In genomic region chr7:19778645-19779044, GRCm38 (mm10) we compare ENCODE assay signal across 30 mouse cellular contexts. TPM values are rescaled to one million over a fixed set of nuclear protein-coding genes. Genes with fewer than 3 reads are reported as not detected.
DNase-seq lines count a peak whose midpoint lies in the region; ATAC-seq and TF ChIP-seq lines count a peak whose summit lies in the region.
"Had no signal": no experiment of that assay in that cellular context is flagged by ENCODE, and none has a peak within 500 bp of the region (broad histone marks: within the 10 kb centered on the region; RNA-seq: fewer than 3 reads in every experiment).

No protein-coding gene starts in this region.

- H3K27ac ChIP-seq in lung, embryonic 14.5 days (ENCODE audit: low read depth): peak overlapping the region; percentile 42; the same call in 1 of the 2 replicates
- H3K27ac ChIP-seq: embryonic facial prominence, embryonic 12.5 days; heart, embryonic 15.5 days; hindbrain, embryonic 13.5 days; limb, embryonic 12.5 days; neural tube, embryonic 12.5 days had no signal

- 69% methylated on average over 8 of the region's 8 CpGs for WGBS in lung, embryonic 14.5 days

- no peaks in the 10 kb centered on the region for H3K36me3 ChIP-seq in lung, embryonic 14.5 days (ENCODE audit: insufficient read depth)
- H3K36me3 ChIP-seq: embryonic facial prominence, embryonic 12.5 days; heart, embryonic 15.5 days; hindbrain, embryonic 13.5 days; limb, embryonic 12.5 days; neural tube, embryonic 12.5 days had no signal

- TF ChIP-seq CTCF in lung, embryonic 14.5 days (IDR thresholded peaks at IDR 0.05; ENCODE audit: low read depth): no peak

- no peak overlapping the region for H3K9ac ChIP-seq in lung, embryonic 14.5 days
- H3K9ac ChIP-seq: embryonic facial prominence, embryonic 12.5 days; heart, embryonic 15.5 days; hindbrain, embryonic 13.5 days; limb, embryonic 12.5 days; neural tube, embryonic 12.5 days had no signal

- H3K9me3 ChIP-seq in lung, embryonic 14.5 days (ENCODE audit: low read depth, low read length): no peaks in the 10 kb centered on the region
- H3K9me3 ChIP-seq: embryonic facial prominence, embryonic 12.5 days; heart, embryonic 15.5 days; hindbrain, embryonic 13.5 days had no signal

- no peaks in the 10 kb centered on the region for H3K27me3 ChIP-seq in lung, embryonic 14.5 days (ENCODE audit: insufficient read depth, low read length)
- H3K27me3 ChIP-seq: embryonic facial prominence, embryonic 12.5 days; heart, embryonic 15.5 days; limb, embryonic 12.5 days; neural tube, embryonic 12.5 days had no signal

- no peak overlapping the region for H3K4me2 ChIP-seq in lung, embryonic 14.5 days
- H3K4me2 ChIP-seq: embryonic facial prominence, embryonic 12.5 days; heart, embryonic 15.5 days; hindbrain, embryonic 13.5 days; limb, embryonic 12.5 days; liver, embryonic 11.5 days; midbrain, embryonic 11.5 days; neural tube, embryonic 12.5 days had no signal

- H3K4me1 ChIP-seq in lung, embryonic 14.5 days (ENCODE audit: insufficient read depth): no peaks in the 10 kb centered on the region
- H3K4me1 ChIP-seq: embryonic facial prominence, embryonic 12.5 days; hindbrain, embryonic 13.5 days; limb, embryonic 12.5 days; neural tube, embryonic 12.5 days had no signal

- peak; percentile 48 for DNase-seq in ES-CJ7 (ENCODE audit: low read depth, low spot score)
- peak; percentile 57 for DNase-seq in R1 (ENCODE audit: low read depth, low spot score)
- peak; percentile 73 for DNase-seq in lung, embryonic 14.5 days
- peak; percentile 77 for DNase-seq in lung, postnatal 14 days
- DNase-seq in cerebellum, adult 18-20 months: no peak
- DNase-seq in cerebellum, postnatal 10 days: no peak
- DNase-seq: adrenal gland, postnatal 25 days; B cell, adult 2 months; cerebellum, adult 2 months; cerebellum, postnatal 36 days; heart, postnatal 36 days; kidney, adult 9 months; kidney, postnatal 14 days; layer of hippocampus, adult 9-11 months; right cerebral cortex, adult 18-20 months; spleen, adult 18-20 months; thymus, adult 18-20 months; thymus, postnatal 25 days had no signal

- no peak overlapping the region for H3K4me3 ChIP-seq in lung, embryonic 14.5 days (ENCODE audit: low read depth, low read length)
- H3K4me3 ChIP-seq: embryonic facial prominence, embryonic 12.5 days; erythroblast, embryonic 14.5 days; heart, embryonic 15.5 days; hindbrain, embryonic 13.5 days; limb, embryonic 12.5 days; myocyte; neural tube, embryonic 12.5 days had no signal

- no peak for ATAC-seq in lung, embryonic 14.5 days (ENCODE audit: insufficient read depth)
- no peak for ATAC-seq in activated CD4-positive, CD25-positive, alpha-beta regulatory T cell, adult 4 months
- ATAC-seq: forebrain, embryonic 16.5 days; intestine, embryonic 16.5 days had no signal

RNA-seq across cellular contexts. Expression of gene Bcam, which starts 7.8 kb away (rescaled TPM):
- 206 and 209 TPM in 2 replicates for polyA plus RNA-seq in lung, embryonic 14.5 days (2014; fragmentation: Nextera tagmentation; extraction: Ambion mirVana)
- 1 to 10 TPM; 1.4 to 1.6 TPM for polyA plus RNA-seq in activated CD4-positive, CD25-positive, alpha-beta regulatory T cell, adult 4 months (2017; shearing (Covaris generic))
- polyA plus RNA-seq: erythroblast, embryonic 14.5 days had no signal

RNA-seq across cellular contexts. Expression of gene Cblc, which starts 18.0 kb away (rescaled TPM):
- polyA plus RNA-seq in lung, embryonic 14.5 days (2014; fragmentation: Nextera tagmentation; extraction: Ambion mirVana): 6.8 and 10.2 TPM in 2 replicates
- polyA plus RNA-seq in activated CD4-positive, CD25-positive, alpha-beta regulatory T cell, adult 4 months (2017; shearing (Covaris generic)): not detected
- polyA plus RNA-seq: cerebellum, adult 2 months; erythroblast, embryonic 14.5 days; forebrain, embryonic 16.5 days; hindbrain, embryonic 13.5 days; midbrain, embryonic 11.5 days had no signal

RNA-seq across cellular contexts. Expression of gene Nectin2, which starts 28.4 kb away (rescaled TPM):
- polyA plus RNA-seq in lung, embryonic 14.5 days (2014; fragmentation: Nextera tagmentation; extraction: Ambion mirVana): 120 and 125 TPM in 2 replicates
- polyA plus RNA-seq in activated CD4-positive, CD25-positive, alpha-beta regulatory T cell, adult 4 months (2017; shearing (Covaris generic)): under 1 TPM in 1 of 2 experiments, not detected in 1; 0.56 TPM

RNA-seq across cellular contexts. Expression of gene Bcl3, which starts 43.9 kb away (rescaled TPM):
- polyA plus RNA-seq in lung, embryonic 14.5 days (2014; fragmentation: Nextera tagmentation; extraction: Ambion mirVana): 4.4 and 6.7 TPM in 2 replicates
- 10 to 100 TPM; 15.9 to 19.5 TPM for polyA plus RNA-seq in activated CD4-positive, CD25-positive, alpha-beta regulatory T cell, adult 4 months (2017; shearing (Covaris generic))

Comparison
In these comparisons a context has a peak if more than half of its experiments do, and no peak if none do; other contexts are left out.
1. DNase-seq: peak in ES-CJ7 (single experiment), R1 (single experiment), lung, embryonic 14.5 days (single experiment) and lung, postnatal 14 days (single experiment); none in cerebellum, adult 18-20 months (0 of 2) and cerebellum, postnatal 10 days (0 of 2).
2. RNA of gene Bcam, which starts 7.8 kb away (polyA plus RNA-seq): 206 to 209 TPM in lung, embryonic 14.5 days; 1.4 to 1.6 TPM in activated CD4-positive, CD25-positive, alpha-beta regulatory T cell, adult 4 months; every median in the first group is over 10 times any median in the second.
3. RNA of gene Nectin2, which starts 28.4 kb away (polyA plus RNA-seq): 120 to 125 TPM in lung, embryonic 14.5 days; 0.56 TPM in activated CD4-positive, CD25-positive, alpha-beta regulatory T cell, adult 4 months; every median in the first group is over 10 times any median in the second.